Mouse (Mus musculus) yolk sac, embryonic 10.5 days (tissue): ENCODE measurements around the gene Bahcc1.

ENCODE experiments used
- DNase-seq: peaks from one replicate; pipeline ENCODE4 v3.0.0-alpha.2; 2017; ENCODE audit warnings: low spot score

Gene Bahcc1

DNA sequence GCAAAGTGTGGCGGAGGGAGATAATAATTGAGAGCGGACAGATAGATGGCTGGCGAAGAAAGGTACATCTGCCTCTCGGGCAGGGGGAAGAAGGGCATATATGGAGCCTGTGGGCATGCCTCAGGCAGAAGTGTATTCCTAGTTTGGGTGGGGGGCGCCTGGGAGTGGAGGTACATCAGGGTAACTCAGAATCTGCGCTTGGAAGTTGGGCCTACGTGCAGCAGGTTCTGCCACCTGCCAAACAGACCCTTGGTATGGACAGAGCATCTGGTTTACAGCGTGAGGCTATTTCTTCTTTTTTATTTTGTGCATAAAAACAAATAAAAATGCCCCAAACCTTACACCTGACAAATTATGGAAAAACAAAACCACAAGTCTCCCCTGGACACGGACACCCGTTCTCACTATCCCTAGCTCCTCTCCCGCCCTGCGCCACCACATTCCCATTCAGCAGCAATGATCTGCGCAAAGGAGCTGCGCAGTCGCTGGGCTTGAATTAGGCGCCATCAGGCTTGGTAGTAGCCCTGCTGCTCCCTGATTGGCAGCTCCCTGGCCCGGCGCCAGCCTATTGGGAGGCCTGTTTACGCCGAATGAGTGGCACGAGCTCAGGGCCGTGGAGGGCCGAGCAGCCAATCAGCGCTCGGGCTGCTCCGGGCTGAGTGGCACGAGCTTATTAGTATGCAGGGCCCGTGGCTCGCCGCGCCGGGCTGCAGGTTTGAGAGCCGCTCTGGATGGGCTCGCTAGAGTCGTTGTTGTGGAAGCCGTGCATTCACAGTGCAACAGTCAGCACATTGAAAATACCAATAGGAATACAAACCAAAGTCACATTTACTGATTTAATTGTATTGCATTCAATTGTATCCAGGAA is at the start of gene Bahcc1:
Gene Bahcc1 (plus strand): TSS at position 718 of the 868 bp plus-strand sequence.
- peak; percentile 99 for DNase-seq

DNA sequence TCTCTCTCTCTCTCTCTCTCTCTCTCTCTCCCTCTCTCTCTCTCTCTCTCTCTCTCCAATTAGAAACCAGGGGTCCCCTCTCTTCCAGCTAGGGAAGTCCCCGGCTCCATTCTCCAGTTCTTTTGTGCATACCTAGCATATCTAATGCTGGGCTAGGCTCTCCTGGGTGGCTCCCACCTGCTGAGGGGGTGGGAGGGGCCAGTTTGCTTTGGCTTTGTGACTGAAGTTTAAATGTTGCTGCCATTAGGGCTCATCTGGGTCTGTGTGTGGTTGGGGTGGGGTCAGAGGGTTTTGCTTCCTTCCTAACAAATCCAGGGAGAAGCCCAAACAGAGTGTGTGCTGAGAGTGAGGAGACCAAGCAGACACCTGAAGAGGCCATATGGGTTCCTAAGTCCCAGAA is 49.6 kb upstream of the Bahcc1 start:
- DNase-seq: no peak

DNA sequence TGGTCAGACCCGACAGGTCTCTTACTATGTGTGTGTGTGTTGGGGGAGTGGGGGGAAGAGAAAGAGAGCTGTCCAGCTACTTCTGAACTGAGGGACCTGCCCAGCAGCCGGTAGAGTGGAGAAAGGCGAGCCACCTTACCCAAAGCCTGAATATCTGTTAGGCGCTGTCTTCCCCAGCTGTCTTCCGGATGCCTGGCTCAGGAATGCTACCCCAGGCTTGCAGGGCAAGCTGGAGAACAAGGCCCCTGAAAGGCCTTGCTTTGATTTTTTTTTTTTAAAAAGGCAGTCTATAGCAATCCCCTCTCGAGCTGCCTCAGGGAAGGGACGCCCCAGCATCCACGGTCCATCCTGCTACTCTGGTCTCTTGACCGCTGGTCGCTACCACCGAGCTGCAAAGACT is 49.0 kb upstream of the Bahcc1 start:
- peak; percentile 31 for DNase-seq

DNA sequence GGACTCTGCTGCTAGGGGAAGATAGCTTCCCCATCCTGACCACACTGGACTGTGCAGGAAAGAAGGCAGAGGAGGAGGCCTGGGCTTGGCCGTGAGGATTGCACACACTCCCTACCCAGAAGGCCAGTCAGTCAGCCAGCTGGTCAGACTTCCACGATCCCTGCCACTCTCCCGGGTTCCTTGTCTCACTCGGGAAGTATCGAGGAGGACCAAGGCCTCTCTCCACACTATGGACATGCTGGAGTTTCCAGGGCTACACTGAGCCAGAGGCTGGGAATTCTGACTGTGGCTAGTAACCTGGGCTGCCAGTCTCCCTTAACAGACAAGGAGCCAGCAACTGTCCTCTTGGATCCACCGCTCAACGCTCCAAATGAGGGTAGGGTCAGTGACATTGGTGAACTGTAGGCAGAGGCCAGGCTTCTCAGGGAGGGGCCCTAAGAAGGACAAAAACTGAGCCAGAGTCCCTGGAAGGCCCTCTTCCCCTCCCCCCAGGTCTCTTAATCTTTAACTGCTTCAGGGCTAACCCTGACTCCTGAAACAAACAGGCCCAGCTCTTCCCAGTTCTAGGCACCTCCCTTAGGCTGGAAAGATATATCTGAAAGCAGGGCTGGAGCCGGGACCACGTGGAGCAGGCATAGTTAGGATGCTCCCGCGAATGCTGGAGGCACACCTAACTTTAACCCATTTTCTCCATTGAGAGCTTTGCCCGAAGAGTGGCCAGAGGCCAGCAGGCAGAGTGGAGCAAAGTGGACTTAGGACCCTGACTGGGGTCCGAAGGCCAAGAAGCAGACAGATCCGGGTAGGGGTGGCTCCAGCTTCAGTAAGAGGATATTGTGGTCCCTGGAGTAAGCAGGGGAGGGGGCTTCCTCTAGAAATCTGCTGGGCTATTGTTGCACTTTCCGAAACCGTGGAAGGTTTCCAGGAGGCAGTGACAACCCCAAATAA is 48.1 kb upstream of the Bahcc1 start:
- peak; percentile 93 for DNase-seq

DNA sequence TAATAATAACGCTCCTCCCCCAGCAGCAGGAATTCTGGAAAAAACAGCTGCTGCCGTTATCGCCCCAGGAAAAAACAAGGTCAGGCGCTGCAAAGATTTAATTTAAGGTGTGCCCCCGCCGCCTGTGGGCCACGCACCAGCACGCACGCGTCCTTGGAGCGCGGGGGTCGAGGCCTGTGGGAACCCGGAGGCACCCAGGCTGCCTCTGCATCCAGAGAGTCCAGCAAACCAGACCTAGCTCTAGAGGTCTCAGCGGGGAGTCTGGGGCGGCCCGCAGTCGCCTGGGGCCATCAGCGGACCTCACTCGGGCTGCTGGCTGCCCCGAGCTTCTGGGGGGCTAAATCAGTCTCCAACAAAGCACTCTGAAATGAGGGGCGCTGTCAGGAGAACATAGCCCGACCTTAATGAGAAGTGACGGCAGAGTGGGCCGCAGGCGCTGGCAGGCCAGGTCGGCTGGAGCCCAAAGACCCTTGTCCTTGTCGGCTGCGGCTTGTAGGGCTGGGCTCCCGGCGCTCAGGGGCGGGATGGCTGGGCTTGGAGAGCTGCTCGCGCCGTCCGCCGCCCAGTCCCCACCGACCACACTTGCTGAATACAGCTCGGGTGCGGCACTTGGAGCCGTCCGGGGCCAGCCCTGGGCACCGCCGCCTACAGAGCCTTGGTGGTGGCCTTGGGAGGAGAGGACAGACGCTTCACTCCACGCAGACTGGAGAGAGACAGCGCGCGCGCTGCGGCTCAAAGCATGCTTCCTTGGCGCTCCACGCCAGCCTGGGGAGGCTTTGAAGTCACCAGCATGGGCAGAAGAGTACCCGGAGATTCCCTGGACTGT is 47.2 kb upstream of the Bahcc1 start:
- peak; percentile 79 for DNase-seq

DNA sequence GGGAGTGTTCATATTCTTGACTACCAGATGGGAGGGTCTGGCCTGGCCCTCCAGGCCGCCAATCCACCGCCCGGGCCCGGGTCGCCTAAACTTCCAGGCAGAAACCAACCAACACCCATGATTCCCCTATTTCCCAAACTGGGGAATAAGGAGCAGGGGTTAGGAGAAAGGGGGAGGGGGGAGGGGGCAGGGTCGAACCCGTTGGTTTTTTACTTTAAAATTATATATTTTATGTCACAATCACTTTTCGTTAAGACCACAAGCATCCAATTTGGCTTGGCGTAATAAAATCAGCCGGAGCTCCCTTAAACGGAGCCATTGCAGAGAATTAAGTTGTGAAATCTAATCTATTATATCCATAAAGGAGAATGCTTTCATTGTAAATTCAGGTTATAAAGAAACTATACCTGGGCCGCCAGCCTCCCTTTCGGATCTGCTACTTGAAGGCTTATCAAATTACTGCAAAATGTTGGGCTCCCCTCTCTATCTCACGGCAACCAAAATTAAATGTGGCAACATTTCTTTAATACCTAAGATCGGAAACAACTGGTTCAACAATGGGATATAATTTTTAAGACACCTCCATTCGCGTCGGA is 46.5 kb upstream of the Bahcc1 start:
- peak; percentile 34 for DNase-seq

DNA sequence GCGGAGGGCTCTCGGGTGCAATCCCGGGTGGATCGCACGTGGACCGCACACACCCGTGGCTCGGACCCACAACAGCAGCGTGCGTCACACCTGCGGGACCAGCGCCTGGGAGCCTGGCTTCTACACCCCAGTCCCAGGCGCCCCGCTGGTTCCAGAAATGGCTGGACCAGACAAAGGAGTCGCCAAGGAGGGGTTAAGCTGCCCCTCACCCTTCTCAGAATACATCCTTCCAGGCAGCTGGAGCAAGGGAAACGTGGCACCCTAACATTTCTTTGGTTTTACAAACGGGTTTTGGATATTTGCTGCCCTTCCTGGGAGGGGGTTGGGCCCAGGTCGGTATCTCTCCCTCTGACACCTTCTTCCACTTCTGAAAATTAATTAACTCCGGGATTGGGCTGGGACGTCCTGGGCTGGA is 45.9 kb upstream of the Bahcc1 start:
- peak; percentile 66 for DNase-seq

DNA sequence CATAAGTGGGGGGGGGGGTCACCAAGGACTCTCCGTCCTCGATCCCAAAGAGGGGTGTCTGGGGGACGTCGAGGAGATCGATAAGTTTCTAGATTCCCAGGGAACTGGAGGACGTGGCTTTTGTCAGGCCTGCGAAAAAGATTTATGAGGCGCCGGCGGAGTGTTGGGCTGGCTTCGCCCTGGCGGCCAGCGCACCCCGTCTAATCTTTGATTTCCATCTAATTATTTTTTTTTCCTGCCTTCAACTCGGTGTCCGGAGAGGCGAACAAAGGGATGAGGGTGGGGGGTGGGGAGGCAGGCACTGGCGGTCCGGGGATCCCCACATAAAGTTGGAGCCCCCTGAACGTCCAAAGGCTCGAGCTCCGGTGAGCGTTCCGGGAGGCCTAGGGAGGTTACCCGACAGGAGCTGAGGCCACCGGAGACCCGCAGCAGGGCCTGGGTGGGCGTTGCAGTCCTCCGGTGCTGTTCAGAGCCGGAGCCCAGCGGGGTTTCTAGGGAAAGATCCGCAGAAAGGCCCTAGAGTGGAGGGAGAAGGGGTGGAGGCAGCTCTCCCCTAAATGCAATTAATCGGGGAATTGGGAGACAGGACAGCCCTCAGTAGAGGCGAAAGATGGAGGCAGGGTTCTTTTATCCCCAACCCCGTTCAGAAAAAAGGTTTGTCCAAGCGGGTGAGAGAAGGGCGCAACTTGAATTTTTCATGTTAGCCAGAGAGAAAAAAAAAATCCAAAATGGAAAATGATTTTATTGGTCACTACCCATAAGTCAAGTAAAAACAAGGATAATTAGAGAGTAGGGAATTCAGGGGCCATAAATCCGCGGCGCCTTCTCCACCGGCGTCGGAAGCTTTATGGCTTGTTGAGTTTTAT is 45.3 kb upstream of the Bahcc1 start:
- DNase-seq: no peak

DNA sequence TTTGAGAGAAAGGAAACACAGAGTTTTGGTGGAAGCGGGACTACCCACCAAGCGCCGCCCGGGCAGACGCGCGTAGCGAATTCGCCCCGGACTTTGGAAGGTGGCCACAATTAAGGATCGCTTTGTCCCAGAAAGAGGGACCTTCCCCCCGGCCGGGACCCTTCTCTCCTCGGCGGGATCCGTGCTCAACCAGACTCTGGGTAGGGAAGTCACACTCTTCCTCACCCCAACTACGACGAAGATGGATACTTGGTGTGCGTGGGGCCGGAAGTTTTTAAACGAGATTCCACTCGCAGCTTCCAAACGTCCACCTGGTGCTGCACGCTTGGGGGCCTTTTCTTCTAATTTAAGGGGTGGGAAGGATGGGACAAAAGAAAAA is 44.7 kb upstream of the Bahcc1 start:
- DNase-seq: peak; percentile 43

DNA sequence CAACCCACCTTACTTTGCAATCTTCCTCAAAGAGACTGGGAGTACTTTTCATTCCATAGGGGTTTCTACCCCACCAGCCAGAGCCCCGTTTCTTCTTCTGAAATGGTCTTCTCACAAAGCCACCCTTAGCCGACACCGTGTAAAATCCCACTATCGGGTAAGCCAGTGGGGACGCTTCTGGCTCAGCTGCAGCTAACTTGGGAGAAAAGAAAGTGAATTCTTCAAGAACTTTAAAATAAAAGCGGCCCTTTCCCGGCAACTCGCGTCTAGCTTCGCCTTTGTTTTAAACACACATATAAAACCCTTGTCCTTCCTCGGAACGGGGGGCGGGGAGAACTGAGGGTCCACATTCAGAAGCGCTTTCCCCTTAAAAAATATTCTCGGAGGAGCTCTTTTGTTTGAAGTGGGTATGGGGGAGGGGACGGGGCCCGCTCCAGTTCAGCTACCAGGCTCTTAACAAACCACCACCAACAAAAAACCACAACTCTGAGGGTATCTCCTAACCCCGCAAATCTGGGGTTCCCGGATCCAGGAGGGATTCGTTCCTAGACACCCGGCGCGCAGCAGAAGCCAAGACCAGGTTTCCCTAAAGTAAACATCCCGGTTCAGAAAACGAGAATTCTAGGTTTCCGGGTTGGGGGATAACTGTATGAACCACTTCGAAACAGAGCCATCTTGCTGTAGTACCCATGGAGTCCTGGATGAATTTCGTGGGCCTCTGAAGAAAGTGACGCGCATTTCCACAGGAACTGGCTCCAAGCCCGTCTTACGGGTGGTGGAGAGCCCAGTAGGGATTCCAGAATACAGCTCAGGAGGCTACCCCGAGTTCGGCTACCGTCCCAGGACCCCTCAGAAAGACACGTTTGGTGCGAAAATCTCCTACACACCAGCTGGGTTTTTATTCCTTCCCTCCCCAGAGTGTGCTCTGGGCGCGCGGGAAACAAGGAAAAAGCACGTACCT is 44.0 kb upstream of the Bahcc1 start:
- DNase-seq: peak; percentile 63

DNA sequence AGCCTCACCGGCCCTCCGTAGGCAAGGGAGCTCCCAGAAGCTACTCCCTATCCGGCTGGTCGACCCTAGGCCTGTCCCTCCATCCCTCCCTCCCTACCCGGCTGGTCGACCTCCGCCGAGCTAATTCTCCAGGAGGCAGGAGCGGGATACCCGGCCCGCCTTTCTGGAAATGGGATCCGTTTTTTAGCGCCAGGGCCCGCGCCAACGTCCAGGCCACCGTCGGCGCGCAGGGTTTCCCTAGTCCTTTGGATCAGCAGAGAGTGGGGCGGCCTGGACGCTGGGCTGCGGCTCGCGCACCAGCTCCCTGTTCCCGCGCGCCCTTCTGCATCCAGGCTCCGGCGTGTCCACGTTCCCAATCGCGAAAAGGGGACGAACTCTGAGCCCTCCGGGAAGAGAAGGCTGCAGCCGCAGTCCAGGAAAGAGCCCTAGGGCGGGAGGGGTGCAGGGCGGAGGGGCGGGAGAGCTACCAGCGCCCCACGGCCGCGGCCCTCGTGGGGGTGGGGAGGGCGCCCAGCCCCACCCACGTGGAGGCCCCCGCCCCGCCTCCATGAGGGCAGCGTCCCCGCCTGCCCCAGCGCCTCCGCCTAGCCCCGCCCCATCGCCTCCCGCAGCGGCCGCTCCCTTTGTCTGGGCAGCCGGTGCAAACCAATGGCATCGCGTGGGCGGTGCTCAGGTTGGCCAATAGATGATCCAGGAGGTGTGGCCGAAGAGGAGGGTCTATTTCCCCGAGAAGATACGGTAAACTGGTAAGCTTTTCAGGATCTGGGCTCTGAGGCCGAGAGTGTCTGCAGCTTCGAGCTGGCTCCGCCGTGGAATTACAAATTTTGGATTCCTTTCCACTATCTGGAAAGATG is 43.1 kb upstream of the Bahcc1 start:
- peak; percentile 99 for DNase-seq

DNA sequence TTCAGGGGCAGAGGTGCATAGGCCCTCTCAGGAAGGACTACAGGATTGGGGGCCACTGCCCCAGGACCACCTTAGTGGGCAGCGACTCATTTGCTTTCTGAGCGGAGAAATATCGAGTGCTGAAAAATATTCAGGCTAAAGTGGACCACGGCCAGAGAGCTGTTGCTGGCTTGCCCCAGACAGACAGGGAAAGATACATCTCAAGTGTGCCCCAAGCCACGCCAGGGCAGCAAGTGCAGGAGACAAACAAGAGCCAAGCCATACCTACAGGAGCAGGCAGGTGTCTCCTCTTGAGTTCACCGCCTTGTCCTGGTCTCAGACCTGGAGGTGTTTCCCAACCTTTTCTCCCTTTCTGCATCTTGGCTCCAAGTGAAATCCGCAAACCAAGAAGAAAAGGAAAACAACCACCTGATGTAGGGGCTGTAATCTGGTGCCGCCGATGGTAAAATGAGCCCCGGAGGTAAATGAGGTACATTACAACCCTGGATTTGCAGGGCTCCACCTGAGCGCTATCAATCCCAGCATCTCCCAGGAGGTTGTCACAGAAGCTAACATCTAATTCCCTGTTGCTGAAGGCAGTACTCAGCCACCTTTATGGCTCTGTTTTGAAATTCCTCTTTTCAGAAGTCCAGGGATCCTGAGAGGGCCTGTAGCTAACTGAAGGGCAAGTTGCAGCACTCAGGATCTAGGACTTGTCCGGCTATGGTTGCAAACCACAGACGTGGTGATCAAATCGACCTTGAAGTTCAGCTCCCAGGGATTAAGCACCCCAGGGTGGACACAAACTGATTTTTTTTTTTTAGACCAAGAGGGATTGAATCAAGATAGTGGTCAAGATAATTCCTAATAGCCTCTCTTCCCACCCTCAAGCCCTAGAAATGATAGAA is 42.0 kb upstream of the Bahcc1 start:
- no peak for DNase-seq

DNA sequence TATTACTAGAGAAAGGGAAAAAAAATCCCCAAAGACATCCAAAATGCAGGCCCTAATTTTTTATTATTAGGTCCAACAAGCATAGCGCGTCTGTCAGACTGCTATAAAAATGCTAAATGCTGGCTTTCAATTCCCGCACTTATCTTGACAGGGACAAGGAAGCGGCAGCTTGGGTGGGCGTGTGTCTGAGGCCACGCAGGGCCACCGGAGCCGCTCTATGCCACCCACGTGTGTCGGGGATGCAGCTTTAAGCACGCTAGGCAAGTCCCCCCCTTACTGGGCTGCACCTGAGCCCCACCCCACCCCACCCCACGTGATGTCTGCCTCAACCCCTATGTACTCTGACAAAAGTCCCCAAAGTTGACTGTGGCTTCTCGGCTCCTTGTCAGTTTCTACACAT is 33.9 kb upstream of the Bahcc1 start:
- DNase-seq: no peak

DNA sequence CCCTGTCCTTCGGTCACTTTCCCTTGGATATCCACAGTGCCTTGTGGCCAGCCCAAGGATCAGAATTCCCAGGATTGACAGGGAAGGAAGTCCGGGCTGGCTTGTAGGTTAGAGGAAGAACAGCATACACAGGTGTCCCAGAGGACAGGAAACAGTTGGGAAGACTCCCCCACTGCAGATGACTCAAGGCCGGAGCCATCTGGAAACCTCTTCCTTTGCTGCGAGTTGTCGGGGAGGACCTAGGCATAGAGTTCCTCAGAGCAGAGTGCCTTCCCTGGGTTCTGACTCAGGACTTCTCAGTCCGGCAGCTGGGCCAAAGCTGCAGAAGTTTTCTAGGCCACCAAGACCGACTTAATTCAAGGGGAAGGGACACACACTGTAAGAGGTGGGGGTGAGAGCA is 33.0 kb upstream of the Bahcc1 start:
- DNase-seq: no peak

DNA sequence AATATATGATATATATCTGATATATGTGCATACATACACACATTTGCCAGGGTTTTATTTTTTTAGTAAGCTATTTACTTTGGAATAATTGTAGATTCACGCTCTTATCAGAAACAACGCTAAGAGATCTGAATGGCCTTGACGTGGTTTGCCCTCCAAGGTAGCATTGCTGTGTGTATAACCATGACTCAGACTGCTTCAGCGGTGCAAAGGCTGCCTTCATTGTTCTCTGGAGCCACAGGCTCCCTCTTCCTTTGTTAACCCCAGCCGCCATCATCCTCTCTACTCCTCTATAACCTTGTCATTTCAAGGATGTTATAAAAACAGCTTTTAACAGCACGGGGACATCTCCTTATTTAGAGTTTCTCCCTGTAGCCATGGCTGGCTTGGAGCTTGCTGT is 32.1 kb upstream of the Bahcc1 start:
- DNase-seq: no peak

DNA sequence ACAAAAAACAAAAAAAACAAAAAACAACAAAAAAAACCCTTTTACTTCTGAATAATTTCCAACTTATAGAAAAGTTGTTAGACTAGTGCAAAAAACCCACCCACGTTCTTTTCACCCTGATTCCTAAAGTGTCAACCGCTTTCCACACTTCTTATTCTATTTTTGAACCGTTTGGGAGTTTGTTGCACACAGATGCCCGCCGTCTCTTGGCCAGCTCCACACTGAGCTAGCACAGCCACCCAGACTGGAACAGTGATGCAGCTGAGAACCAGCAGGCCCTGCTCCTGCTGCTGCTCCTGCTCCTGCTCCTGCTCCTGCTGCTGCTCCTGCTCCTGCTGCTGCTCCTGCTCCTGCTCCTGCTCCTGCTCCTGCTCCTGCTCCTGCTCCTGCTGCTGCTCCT is 28.5 kb upstream of the Bahcc1 start:
- no peak for DNase-seq

DNA sequence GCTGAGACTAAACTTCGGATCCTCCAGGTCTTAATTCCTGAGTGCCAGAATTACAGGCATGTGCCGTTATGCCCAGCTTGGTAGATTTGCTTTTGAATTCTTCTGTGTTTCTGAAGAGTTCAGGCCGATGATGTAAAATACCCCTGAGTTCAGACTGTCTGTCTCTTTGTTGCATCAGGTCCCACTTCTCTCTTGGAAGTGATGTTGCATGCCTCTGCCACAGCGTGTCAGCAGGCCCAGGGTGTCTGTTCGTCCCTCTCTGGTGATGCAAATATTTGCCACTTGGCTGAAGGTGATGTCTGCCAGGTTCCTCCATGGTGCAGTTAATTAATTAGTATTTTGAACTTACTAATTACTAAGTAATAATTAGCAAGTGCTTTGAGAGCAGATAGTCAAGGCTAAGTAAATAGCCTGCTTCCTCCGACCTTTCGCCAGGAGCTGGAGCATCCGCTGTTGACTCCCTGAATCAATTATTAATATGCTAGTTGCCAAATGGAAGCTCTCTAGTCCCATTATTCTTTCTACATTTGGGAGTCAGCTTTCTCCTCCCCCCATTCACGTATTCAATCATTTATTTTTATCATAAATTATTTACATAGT is 26.6 kb upstream of the Bahcc1 start:
- DNase-seq: no peak
